Mouse (Mus musculus): ENCODE results near the gene Brd1.

DNA sequence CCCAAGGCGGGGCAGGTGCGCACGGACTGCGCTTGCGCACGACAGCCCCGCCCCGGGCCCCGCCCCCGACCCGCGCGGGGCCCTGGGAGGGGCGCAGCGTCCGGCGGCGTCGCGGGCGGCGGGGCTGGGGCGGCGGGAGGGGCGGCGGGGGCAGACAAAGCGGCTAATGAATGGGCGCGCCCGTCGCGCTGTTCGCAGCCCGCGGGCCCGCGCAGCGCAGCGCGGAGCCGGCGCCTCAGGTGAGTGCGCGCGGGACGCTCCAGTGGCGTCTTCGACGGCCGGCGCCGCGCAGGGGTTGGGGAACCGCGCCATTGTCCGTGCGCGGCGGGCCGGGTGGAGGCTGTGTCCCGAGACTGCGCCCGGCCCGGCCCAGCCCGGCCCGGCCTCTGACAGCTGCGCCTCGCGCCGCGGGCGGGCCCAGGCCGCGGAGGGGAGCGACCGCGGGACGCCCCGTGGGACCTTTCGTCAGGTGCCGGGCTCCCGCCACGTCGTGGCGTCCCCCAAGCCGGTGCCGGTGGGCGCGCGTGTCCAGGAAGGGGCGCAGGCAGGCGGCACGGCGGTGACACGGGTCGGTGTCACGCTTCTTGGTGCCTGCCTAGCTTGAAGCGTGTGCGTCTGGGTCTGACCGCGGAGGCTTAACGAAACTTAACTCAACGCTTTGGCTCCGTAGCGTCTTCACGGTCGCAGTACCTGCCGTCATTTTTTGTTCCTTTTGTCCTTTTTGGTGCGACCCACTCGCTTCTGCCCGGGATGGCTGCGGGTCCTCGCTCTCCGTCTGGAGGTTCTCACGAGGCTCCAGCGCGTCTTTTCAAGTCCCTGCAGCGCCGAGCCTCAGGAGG is 17.8 kb upstream of the Brd1 start, which contains the start of gene Zbed4:
- TF ChIP-seq CTCF (IDR thresholded peaks at IDR 0.05; ENCODE audit: low read depth, low read length) (no peak), GATA1 (IDR thresholded peaks at IDR 0.05; ENCODE audit: borderline replicate concordance, low read length) (no peak), TAL1 (conservative IDR thresholded peaks at IDR 0.05; ENCODE audit: low read depth, low read length) (no peak)
